Mouse (Mus musculus) kidney, embryonic 14.5 days (tissue): ENCODE data around the gene Htr2b. TPM values are rescaled to one million over a fixed set of nuclear protein-coding genes. Genes with fewer than 3 reads are reported as not detected.

Experiments
- ATAC-seq: fragments of 200-750 bp; cut with Nextera tagmentation; 2 replicates; pipeline ENCODE4 v1.8.0; 2017; ENCODE audit warnings: moderate number of reproducible peaks, mild to moderate bottlenecking, moderate TSS enrichment, moderate library complexity; ENCODE audit not compliant: low FRiP score, low TSS enrichment
- H3K27ac ChIP-seq: fragments of 300-500 bp; sonication (generic); 2 replicates; pipeline ENCODE4 v1.5.1; 2014; ENCODE audit warnings: low read depth, mild to moderate bottlenecking, low read length, moderate library complexity, mixed read lengths
- H3K27me3 ChIP-seq: fragments of 300-500 bp; sonication (generic); 2 replicates; pipeline ENCODE4 v1.6.1; 2014; ENCODE audit warnings: mild to moderate bottlenecking, low read length; ENCODE audit not compliant: control insufficient read depth, insufficient read depth
- H3K36me3 ChIP-seq: fragments of 300-500 bp; sonication (generic); 2 replicates; pipeline ENCODE4 v1.6.1; 2014; ENCODE audit warnings: low read length, mixed read lengths; ENCODE audit not compliant: control insufficient read depth, insufficient read depth
- H3K4me1 ChIP-seq: fragments of 300-500 bp; sonication (generic); 2 replicates; pipeline ENCODE4 v1.6.1; 2014; ENCODE audit warnings: low read length, mixed read lengths; ENCODE audit not compliant: control insufficient read depth, insufficient read depth
- H3K4me2 ChIP-seq: fragments of 300-500 bp; sonication (generic); replicated peaks from 2 replicates; pipeline ENCODE4 v1.6.1; 2014; ENCODE audit warnings: low read depth, mild to moderate bottlenecking, low read length
- H3K4me3 ChIP-seq: fragments of 300-500 bp; sonication (generic); 2 replicates; pipeline ENCODE4 v1.5.1; 2014; ENCODE audit warnings: mild to moderate bottlenecking, low read length
- H3K9ac ChIP-seq: fragments of 300-500 bp; sonication (generic); 2 replicates; pipeline ENCODE4 v1.6.1; 2014; ENCODE audit warnings: low read depth, mild to moderate bottlenecking, low read length, moderate library complexity
- H3K9me3 ChIP-seq: fragments of 300-500 bp; sonication (generic); 2 replicates; pipeline ENCODE4 v1.6.1; 2016; ENCODE audit warnings: low read length; ENCODE audit not compliant: control insufficient read depth
- WGBS: fragments of 180-500 bp; shearing (Covaris S2); extraction: QIAGEN DNeasy Blood & Tissue Kit; methylation state at CpG from one replicate; pipeline ENCODE4 v1.1.7; 2014; 5-methylcytosine and 5-hydroxymethylcytosine counted together
- polyA plus RNA-seq: library from polyadenylated mRNA; unstranded; fragments of >200 nt; fragmentation: Nextera tagmentation; extraction: Ambion mirVana; gene quantifications from 2 replicates; pipeline ENCODE4 v1.2.1, GENCODE M21; 2014

The Htr2b gene
- polyA plus RNA-seq, 1 experiment from 2014 or later = 1.2 TPM

DNA sequence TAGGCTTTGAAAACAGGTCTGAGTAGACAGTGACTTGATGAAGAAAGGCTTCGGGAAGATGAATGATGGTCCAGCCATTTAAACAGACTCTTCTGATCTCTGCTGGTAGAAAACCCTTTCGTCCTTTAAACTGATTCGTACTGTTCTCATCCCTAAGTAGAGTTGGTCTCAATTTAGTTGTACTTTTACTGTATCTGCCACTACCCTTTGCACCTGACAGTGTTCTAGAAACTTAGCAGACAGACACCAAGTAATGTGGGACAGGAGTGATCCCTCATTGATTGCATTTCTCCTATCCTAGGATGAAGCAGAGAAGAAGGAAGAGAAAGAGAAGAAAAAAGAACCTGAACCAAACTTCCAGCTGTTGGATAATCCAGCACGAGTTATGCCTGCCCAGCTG lies 21.6 kb upstream of the Htr2b start, which contains the start of gene Gm21972:
Gene Gm21972, plus strand, starts transcription at position 301 of the 400 bp plus-strand sequence.
- no peaks in the 10 kb centered on the region for H3K4me1 ChIP-seq
- no peak within 1 kb of the TSS for H3K27ac ChIP-seq
- WGBS = 97% methylated on average over 4 of the region's 4 CpGs
- no peak within 1 kb of the TSS for H3K4me3 ChIP-seq
- H3K27me3 ChIP-seq = no peaks in the 10 kb centered on the region
- peaks cover 71% of the 10 kb centered on the region for H3K36me3 ChIP-seq
- ATAC-seq = no peak
- H3K9ac ChIP-seq = no peak within 1 kb of the TSS
- no peaks in the 10 kb centered on the region for H3K9me3 ChIP-seq
- H3K4me2 ChIP-seq = no peak within 1 kb of the TSS

- Histone ChIP-seq H3K4me2 (no peak overlapping the region), H3K27me3 (no peaks in the 10 kb centered on the region), H3K4me3 (no peak overlapping the region), H3K9me3 (no peaks in the 10 kb centered on the region), H3K36me3 (peaks cover 70% of the 10 kb centered on the region), H3K4me1 (no peaks in the 10 kb centered on the region), H3K9ac (no peak overlapping the region), H3K27ac (no peak overlapping the region)
- no peak for ATAC-seq
- WGBS = 94% methylated on average over 2 of the region's 2 CpGs
These were observed 14.3 kb upstream of the Htr2b start for GRCm38 (mm10) chr1:86126036-86126435.

- 57% methylated on average over 4 of the region's 4 CpGs for WGBS
- H3K9ac ChIP-seq = no peak overlapping the region
- no peaks in the 10 kb centered on the region for H3K4me1 ChIP-seq
- H3K4me2 ChIP-seq = no peak overlapping the region
- no peak overlapping the region for H3K4me3 ChIP-seq
- H3K36me3 ChIP-seq = peaks cover 53% of the 10 kb centered on the region
- H3K9me3 ChIP-seq = no peaks in the 10 kb centered on the region
- peak overlapping the region; percentile 63; the same call in 1 of the 2 replicates for H3K27ac ChIP-seq
- H3K27me3 ChIP-seq = no peaks in the 10 kb centered on the region
- ATAC-seq = peak; percentile 92
These were observed 7.8 kb upstream of the Htr2b start for GRCm38 (mm10) chr1:86119549-86119948.

GRCm38 (mm10) chr1:86114141-86114540 lies 2.4 kb upstream of the Htr2b start:
- H3K36me3 ChIP-seq = peaks cover 22% of the 10 kb centered on the region
- H3K4me3 ChIP-seq = no peak overlapping the region
- 79% methylated on average over 3 of the region's 3 CpGs for WGBS

DNA sequence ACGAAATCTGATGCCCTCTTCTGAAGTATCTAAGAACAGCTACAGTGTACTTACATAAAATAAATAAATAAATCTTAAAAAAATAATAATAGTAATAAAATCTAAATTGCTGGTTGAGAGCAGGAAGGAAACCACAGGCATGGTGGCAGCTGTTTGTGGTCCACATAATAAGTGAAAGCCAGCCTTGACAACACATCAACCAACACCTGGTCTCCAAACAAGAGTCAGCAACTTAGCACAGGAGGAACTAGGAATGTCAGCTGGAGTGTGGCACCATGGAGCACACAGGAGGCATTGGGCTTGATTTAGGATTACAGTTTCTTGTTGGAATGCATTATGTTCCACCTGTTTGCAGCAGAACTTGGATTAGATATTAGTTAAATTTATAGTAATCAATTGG lies 6.7 kb downstream of the Htr2b start:
- Histone ChIP-seq H3K4me2 (no peak overlapping the region), H3K4me3 (no peak overlapping the region), H3K36me3 (peaks cover 12% of the 10 kb centered on the region; the same call in 1 of the 2 replicates), H3K27ac (no peak overlapping the region), H3K9me3 (no peaks in the 10 kb centered on the region), H3K27me3 (no peaks in the 10 kb centered on the region), H3K4me1 (no peaks in the 10 kb centered on the region), H3K9ac (no peak overlapping the region)
- 94% methylated on average over 1 of the region's 1 CpGs for WGBS
- no peak for ATAC-seq

More at GRCm38 (mm10) chr1:86114141-86114540, 2.4 kb upstream of the Htr2b start:
- Histone ChIP-seq H3K9ac (no peak overlapping the region), H3K4me1 (0 out of 2 replicates have a peak, but pooled peaks cover 5% of the 10 kb centered on the region), H3K9me3 (no peaks in the 10 kb centered on the region), H3K4me2 (no peak overlapping the region), H3K27me3 (no peaks in the 10 kb centered on the region), H3K27ac (no peak overlapping the region)
- ATAC-seq = no peak

DNA sequence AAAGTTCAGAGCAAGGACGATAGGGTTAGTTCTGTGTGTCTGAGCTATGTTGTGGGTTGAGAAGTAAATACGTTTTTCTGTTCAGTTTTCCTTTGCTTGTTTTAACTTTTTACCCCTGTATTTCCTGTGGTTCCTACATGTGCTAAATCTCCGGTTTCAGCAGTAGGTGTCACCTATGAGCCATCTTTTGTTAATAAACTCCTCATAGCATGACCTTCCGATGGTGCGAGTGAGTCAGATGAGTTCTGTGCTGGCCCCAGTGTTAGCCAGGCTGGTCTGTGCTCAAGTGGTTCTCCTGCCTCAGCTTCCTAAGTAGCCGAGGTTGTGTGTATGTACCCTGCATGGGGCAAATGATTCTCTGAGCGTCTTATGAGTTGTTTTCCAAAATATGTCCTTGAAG lies 17.4 kb downstream of the Htr2b start:
- Histone ChIP-seq H3K36me3 (peaks cover 66% of the 10 kb centered on the region), H3K27ac (no peak overlapping the region), H3K4me3 (no peak overlapping the region), H3K4me1 (no peaks in the 10 kb centered on the region), H3K4me2 (no peak overlapping the region), H3K9me3 (no peaks in the 10 kb centered on the region), H3K27me3 (no peaks in the 10 kb centered on the region), H3K9ac (no peak overlapping the region)
- WGBS = 87% methylated on average over 7 of the region's 7 CpGs
- ATAC-seq = no peak

DNA sequence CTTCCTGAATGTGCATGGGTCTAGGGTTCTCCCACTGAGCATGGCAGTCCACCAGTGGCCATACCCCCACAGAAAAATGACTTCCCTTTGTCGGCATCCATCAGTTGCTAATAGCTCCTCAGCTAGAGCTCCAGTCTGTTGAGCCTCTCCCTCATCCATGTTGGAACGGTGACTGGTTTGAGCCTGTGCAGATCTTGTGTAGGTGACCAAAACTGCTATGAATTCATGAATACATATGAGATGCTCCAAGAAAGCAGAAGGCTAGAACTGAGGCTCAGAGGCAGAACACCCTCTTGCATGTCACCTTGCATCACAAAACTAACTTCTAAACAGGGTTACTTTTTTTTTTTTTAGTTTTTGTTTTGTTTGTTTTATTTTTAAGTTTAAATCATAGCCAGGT lies 35.2 kb downstream of the Htr2b start:
- WGBS = 92% methylated on average over 2 of the region's 2 CpGs
- Histone ChIP-seq H3K27me3 (no peaks in the 10 kb centered on the region), H3K27ac (no peak overlapping the region), H3K4me3 (no peak overlapping the region), H3K4me2 (no peak overlapping the region), H3K9me3 (no peaks in the 10 kb centered on the region), H3K4me1 (no peaks in the 10 kb centered on the region), H3K9ac (no peak overlapping the region), H3K36me3 (peaks cover 70% of the 10 kb centered on the region)
- ATAC-seq = no peak

DNA sequence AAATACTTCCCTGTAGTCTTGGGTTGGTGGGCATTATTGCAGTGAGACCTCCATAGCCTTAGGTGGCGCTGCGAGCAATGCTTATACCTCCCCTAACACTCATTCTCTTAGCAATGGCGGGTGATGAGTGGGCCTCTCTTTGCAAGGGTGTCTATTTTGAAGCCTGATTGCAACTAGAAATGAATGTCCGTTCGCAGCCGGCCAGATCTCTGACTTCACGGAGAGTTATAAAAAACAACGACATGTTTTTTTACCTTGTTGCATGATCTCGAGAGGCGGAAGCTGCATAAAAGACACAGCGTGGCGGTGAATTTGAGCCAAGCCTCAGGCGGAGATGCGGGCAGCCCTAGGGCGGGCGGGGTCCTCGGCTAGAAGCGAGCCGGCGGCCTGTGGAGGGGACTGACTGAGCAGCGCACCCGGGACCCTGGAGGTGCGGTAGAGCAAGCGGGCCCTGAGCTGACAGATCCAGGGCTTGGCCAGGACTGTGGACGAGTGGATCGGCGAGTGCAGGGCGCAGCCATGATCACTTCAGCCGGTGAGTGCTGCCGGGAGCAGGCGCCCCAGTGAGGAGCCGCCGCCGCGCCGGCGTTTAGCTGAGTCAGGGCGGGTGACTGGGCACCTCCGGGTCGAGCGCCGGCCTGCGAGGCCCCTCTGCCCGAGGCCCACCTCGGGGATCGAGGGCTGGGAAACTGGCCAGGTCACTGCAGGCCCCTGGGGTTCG lies 47.3 kb downstream of the Htr2b start, which contains the start of gene Psmd1:
Gene Psmd1, plus strand, starts transcription at position 117 of the 721 bp plus-strand sequence.
- H3K27ac ChIP-seq = peak within 1 kb of the TSS; percentile 57; the same call in 1 of the 2 replicates
- WGBS = under 1% methylated on average over 47 of the region's 47 CpGs
- peak; percentile 93 for ATAC-seq
- peak within 1 kb of the TSS; percentile 100 for H3K4me3 ChIP-seq
- peaks cover 9% of the 10 kb centered on the region for H3K4me1 ChIP-seq
- H3K27me3 ChIP-seq = no peaks in the 10 kb centered on the region
- peak within 1 kb of the TSS; percentile 96 for H3K9ac ChIP-seq
- no peaks in the 10 kb centered on the region; the same call in 1 of the 2 replicates for H3K36me3 ChIP-seq
- peak within 1 kb of the TSS; percentile 91 for H3K4me2 ChIP-seq
- H3K9me3 ChIP-seq = no peaks in the 10 kb centered on the region

- Histone ChIP-seq H3K27me3 (no peaks in the 10 kb centered on the region), H3K4me2 (no peak overlapping the region), H3K9ac (no peak overlapping the region), H3K9me3 (no peaks in the 10 kb centered on the region), H3K4me3 (no peak overlapping the region), H3K36me3 (no peaks in the 10 kb centered on the region; the same call in 1 of the 2 replicates), H3K27ac (no peak overlapping the region), H3K4me1 (peaks cover 9% of the 10 kb centered on the region)
- ATAC-seq = no peak
- WGBS = 87% methylated on average over 6 of the region's 6 CpGs
These were observed 49.2 kb downstream of the Htr2b start for GRCm38 (mm10) chr1:86062523-86062922.
